Mouse (Mus musculus) 416B (cell line): Measurements from ENCODE around the gene Sh3tc1.
A peak's percentile ranks its signal among the peaks of the same experiment; 100 is the strongest.

Experiments
- DNase-seq: peaks from one replicate; pipeline ENCODE4 v3.0.0; 2011; ENCODE audit warnings: low read depth

Sh3tc1 gene

DNA sequence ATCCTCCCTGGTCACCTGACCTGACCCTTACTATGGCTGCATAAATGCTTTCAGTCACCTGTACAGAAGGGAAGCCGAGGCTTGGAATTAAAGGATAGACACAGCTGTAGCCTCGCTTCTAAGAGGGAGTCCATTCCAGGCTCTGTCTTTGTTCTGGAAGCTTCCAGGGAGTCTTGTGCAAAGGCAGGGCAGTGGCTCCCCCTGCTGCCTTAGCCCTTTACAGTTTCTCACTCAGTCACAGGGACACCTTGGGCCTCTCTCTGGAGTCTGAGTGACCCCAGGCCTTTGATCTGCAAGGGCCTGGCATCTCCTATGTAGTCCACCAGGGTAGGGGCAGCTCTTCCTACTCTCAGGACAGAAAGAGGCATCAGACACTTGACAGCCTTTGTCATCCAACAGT lies 58.8 kb downstream of the Sh3tc1 start:
- peak; percentile 61 for DNase-seq

DNA sequence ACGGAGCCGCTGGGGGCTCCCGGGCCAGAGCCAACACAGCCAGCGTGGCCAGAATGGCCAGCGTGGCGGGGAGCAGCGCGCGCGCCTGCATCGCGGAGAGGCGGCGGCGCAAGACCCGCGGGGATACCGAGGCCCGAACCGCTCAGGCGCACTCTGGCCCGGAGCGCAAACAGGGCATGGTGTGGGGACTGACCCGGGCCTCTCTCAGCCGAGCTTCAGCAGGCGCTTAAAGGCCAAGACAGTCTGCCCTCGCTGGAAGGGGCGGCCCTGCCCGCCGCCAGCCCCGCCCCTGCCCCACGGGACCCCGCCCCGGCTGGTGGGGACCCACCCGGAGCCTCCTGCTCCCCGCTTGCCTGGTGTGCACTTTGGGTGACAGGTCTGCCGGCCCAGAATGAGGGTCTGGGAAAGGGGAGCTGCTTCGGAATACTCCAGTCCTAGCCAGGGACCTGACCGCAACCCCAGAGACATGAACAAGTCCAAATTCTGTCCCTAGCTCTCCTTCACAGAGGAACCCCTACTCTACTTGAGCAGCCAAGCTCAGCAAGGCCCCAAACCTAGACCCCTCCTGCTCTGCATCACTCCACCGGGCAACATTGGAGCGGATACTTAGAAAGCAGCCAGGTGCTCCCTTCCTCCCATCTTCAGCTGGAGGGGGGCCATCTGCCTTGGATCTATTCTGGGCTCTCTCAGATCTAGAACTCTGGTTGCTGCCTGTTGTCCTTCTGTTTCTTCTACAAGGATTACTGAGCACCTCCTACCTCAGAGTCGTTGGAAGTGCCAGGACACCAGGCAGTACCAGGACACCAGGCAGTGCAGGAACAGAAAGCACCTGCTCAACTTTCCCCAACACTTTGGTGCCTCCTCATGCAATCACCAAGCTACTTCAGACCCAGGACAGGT lies 60.3 kb downstream of the Sh3tc1 start, which contains the start of gene Htra3:
Gene Htra3 (minus strand): TSS at position 527 of the 900 bp plus-strand sequence.
- no peak for DNase-seq

DNA sequence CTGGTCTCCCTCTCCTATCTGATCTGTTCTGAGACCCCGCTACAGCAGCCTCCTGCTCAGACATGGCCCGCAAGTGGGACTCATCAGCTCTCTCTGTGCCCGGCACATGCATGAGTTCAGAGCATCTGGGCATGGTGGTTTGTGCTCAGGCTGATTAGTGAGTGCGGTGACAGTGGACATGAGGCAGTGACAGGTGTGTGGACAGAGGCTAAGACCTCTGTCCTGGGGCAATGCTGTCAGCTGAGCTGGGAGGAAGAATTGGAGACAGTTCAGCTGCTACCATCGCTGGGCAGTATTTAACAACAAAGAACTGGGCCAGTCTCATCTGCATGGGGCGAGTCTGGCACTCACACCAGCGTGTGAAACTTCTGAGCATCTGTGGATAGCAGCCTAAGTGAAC lies 62.8 kb downstream of the Sh3tc1 start:
- DNase-seq, result no peak

DNA sequence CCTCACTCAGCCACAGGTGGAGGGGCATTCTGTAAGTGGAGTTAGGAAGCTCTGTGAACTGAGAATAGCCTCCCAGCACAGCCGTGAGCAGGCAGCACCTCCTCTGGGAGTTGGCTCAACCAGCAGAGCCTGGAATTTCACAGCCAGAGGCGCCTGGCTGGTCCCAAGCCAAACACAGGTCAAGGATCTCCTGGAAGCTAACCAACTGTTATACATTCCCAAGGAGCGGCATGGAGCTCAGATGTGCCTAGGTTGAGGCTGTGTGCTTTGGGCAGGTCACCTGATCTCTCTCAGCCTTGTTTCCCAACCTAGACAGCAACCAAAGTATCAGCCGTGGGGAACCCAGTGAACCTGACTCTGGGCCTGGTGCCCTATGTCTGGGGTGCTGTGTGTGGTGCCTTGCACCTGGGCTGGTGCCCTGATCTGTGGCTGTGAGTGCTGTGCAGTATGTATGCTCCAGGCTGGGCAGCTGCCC lies 65.7 kb downstream of the Sh3tc1 start:
- DNase-seq, result no peak

DNA sequence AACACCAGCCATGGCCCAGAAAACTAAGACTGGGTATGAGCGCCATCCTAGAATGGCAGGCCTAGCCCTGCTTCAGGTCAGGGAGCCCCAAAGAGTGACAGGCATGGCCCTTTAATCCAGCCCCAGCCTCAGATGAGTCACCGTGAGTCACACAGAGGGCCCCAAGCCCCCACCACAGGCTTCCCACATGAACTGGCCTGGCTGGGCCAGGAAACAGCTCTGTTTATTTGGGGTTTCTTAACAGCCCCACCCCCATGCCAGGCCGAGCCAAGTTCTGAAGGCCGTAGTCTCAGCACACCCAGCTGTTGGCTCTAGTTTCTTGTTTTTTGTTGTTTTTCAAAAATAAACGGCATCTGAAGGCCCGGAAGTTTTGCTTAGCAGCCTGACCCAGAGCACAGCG lies 66.7 kb downstream of the Sh3tc1 start:
- DNase-seq, result peak; percentile 99

DNA sequence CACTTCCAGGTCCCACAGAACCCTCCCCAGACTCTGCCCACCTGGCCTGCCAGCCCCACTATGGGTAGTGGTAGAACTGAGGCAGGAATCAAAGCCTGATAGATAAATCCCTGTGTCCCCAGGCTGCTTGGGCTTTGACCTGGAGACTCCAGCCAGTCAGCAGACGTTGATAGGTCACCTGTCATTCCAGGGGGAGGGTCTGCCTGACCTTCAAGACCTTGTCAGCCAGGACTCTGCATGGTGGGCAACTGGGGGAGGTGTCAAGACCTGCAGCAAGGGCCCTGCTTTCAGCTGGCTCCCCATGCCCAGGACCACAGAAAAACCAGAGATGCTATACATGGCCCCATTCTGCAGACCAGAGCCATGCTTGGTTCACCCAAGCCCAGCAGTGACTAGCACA lies 67.2 kb downstream of the Sh3tc1 start:
- no peak for DNase-seq

DNA sequence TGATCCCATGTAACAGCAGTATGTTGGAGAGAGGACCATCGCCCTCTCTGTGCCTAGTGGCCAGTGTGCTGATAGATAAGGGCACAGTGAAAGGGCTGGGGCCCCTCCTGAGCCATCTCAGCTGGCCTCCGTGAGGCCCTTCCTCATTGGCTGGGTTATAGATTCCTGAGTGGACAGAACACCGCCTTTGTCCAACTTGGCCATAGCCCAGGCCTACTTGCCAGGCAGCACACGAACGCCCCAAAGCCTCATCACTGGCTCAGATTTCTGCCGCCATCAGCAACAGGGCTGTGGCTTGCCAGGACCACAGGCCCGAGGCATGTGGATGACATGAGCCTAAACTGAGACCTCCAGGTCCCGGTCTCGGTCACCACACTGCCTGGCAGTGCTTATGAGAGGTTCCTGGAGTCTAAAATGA lies 68.3 kb downstream of the Sh3tc1 start:
- DNase-seq, result peak; percentile 30

DNA sequence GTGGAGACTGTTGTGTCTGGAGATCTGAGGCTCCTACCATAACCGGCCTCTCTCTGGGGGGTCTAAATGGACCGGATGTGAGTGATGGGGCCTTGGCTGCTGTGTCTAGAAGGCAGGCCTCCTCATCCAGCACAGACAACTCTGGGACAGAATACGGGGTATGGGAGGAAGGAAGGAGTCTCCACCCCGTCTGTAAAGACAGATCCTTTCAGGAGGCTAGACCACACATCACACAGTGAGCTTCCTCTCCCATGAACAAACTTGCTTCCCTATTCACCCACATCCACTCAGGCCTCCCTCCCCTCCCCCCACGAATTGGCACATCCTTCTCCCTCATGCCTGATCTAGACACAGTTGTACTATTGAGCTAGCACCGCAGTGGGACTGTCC lies 69.4 kb downstream of the Sh3tc1 start:
- DNase-seq, result peak; percentile 83

DNA sequence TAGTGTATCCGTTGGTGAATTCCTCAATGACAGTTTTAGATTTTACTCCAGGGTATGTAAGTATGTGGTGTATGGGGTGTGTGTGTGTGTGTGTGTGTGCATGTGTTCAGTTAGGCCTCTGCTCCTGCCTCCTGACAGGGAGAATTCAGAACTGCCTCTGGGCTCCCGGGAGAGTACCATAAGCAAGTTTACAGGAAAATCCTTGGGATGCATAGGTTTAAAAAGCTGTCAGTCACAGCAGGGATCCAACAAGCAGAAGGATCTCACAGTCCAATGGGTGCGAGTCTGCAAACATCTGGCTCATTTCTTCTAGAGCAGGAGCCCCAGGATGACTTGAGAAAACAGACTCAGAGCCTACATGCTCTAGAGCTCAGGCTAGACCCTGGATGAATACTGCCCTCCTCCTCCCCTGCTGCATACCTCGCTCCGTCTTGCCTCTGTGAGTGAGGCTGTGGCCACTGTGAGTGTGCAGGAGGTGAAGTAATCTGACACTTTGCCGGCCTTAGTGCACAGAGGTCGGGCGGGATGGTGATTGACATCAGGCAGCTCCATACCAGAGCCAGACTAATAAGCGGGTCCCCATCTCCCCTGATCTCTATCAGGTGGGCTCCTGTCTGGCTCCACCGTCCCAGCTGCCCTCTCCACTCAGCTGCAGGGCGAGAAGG lies 69.9 kb downstream of the Sh3tc1 start:
- peak; percentile 82 for DNase-seq

DNA sequence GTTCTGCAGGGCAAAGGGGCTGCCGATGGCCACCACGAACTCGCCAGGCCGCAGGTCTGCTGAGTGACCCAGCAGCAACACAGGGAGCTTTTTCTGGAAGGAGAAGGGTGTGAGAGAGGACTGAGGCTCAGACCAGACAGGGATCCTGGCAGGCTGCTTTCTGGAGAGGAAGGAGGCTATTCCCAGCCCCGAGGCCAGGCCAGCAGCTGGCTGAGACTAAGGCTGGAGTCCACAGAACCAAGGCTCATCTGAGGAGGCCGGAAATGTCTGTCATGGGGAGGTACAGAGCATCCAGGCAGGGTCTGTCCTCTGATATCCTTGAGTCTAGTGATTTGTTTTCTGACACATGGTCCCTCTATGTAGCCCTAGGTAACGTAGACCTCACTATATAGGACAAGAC lies 73.6 kb downstream of the Sh3tc1 start:
- no peak for DNase-seq

DNA sequence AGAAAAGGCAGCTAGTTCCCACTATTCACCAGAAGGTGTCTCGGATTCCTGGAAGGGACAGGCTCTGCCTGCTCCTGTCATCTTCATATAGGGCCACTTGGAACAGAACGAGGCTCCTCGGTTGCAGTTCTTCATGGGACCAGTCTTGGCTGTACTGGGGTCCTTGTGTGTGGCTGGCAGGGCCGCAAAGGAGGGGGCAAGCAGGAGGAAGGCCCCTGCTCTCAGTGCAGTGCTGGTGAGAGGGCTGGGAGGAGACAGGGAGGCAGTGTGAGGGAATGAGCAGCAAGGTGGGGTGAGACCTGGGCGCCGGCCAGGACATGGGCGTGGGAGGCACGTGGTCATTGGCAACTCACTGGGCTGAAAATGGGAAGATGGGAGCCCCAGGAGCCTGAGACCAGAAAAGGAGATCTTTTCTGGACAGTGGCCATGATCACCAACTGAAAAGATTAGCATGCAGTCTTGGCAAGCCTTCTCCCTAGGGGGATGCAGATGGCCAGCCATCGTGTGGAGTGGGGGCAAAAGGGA lies 77.7 kb downstream of the Sh3tc1 start:
- no peak for DNase-seq

DNA sequence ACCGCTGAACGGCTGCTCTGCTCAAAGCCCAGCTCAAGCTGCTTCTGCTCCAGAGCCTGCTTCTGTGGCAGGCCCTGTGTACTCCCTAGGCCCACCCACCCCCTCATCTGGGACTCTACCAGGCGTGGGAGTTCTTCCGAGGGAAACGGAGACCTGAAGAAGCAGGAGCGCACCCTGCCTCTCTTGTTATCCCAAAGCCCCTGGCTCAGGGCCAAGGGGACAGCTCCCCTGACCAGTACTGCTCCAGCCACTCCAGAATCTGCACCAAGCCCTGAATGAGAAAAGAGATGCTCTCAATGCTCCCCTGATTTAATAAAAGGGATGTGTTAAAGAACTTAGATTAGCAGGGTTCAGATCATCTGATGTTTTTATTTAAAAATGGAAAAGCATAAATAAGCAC lies 78.6 kb downstream of the Sh3tc1 start:
- no peak for DNase-seq

DNA sequence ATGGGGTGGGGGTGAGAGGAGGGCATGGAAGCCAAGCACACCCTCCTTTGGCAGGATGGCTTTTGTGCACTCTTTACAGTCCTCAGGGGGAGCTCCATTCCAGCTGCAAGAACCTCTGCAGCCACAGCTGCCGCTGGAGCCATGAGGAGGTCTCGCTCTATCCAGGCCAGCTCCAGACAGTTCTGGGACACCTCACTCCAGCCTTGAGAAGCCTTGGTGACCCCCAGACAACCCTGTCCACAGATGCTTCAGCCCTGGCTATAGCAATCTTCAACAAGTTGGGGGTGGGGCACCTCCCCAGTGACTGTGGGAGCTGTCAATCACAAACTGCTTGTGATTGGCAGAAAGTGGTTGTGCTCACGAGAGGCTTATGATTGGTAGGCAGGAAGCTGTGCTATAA lies 80.3 kb downstream of the Sh3tc1 start:
- DNase-seq, result no peak

DNA sequence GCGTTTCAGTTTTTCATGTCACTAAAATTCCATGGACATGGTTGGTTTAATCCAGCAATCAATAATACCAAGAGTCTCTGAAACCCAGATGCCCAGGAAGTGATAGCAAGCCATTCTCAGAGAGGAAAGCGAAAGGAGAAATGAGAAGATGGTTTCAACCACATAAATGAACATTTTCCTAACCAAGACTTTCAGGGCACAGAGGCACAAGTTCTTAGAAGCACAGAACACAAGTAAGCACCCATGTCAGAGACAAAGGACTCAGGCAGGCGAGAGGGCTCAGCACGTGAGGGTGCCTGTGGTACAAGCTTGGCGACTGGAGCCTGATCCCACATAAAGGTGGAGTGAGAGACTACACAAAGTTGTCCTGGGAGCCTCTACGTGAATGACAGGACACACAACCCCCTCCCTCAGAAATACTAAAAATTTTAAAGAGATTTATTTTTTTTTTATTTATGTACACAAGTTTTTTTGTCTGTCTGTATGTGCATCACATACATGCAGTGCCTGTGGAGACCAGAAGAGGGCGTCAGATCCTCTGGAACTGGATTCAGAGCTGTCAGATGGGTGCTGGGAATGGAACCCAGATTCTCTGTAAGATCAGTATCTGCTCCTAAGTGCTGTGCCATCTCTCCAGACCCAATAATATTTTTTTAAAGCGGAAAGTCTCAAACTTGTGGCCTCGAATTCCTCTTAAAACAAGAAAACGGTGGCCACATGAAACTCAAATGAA lies 83.9 kb downstream of the Sh3tc1 start:
- DNase-seq, result no peak

DNA sequence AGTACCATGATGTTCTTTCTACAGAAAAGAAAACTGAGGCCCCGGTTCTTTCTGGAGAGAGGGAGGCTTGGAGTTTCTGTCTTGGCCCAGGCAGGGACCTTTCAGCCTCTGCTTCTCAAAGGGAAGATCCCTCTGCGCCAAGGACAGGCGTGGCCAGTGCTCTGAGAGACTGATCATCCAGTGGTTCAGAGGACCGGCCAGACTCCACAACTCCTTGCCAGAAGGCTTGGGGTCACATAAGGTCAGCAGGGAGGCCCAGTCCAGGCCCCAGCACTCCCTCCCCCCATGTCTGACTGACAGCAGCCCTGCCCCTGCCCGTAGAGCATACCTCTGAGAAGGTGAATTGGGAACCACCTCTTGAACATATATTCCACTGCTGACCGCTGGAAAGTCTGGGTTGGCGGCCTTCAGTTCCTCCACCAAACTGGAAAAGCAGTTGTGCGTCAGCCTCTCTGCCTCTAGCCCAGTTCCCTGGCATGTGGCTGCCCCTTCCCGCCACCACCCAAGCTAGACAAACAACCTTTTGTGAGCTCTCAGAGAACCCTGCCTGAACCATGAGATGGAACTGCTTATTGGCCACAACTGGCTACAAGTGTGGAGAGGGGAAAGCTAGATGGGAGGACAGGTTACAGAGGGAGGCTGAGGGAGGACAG lies 85.9 kb downstream of the Sh3tc1 start:
- DNase-seq, result no peak

DNA sequence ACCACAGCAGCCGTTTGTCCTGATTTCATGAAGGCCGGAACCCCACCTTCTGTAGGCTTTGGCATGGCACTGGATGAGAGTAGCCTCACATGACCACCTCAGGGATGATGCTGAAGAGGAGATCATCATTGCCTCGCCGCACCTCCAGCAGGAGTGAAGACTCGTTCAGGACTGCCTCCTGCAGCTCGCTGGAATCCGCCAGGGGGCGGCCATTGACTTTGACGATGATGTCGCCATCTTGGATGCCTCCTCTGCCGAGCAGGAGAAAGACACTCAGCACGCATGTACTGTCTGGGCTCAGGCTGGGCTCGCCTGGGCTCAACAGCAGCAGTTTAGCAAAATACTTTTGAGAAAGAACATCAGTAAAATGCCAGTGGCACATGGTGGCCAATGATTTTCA lies 86.9 kb downstream of the Sh3tc1 start:
- no peak for DNase-seq

DNA sequence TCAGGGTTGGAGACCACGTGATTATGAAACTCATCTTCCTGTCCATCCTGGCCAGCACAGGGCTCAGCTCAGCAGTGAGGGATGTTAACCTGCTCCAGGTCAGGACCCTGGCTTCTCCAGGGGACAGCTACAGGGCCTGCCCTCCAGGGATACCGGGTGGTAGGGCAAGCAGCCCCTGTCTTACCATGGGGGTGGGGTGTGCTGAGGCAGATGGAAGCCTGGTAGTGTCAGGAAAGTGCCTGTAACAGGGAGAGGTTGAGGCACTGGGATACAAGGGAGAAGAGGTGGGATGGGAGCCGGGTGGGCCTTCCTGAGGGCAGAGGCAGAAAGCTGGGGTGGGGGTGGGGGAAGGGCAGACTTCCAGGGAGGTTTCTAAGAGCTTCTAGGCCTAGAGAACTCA lies 87.5 kb downstream of the Sh3tc1 start:
- no peak for DNase-seq

DNA sequence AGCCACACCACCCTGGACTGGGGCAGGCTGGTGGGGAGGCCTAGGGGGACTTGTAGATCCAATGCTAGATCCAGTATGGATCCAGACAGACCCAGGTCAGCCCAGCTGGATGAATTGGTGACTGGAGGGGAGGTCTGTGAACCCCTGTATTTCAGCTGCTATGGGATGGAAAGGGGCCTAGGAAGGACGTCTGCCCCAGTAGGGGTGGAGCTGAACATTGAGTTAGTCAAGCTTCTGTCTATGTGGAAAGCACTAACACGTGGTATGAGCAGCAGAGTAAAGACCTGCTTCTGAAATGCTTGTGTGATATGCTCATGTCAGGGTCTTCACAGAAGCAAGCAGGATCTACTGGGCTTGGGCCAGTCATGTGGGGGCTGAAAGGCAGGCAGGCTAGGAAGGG lies 91.6 kb downstream of the Sh3tc1 start:
- no peak for DNase-seq

DNA sequence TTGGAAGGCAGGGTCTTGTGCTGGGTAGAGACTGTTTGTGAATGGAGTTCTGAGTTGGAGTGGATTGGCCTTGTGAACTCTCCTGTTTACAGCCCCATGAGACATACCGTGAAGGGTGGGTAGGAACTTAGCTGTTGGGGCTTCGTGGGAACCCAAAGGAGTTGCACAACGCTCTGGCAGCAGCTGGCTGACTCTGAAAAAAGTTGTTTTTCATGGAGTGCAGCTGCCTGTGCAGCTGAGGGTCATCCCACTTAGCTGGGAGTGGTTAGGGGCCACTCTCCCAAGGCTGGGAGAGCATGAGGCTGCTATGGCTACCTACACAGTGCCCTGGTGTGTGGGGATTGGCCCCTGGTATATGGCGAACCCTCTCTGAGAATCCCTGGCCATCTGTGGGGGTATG lies 92.2 kb downstream of the Sh3tc1 start:
- DNase-seq, result no peak
